Mouse (Mus musculus) cerebellum, postnatal 25 days (tissue): ENCODE measurements around the gene Armc7.

Experiments used
- DNase-seq, 2 experiments: peaks; one replicate each; pipeline ENCODE4 v3.0.0; 2021; ENCODE audit warnings: mixed read lengths in 2 of 2

Armc7 gene

DNA sequence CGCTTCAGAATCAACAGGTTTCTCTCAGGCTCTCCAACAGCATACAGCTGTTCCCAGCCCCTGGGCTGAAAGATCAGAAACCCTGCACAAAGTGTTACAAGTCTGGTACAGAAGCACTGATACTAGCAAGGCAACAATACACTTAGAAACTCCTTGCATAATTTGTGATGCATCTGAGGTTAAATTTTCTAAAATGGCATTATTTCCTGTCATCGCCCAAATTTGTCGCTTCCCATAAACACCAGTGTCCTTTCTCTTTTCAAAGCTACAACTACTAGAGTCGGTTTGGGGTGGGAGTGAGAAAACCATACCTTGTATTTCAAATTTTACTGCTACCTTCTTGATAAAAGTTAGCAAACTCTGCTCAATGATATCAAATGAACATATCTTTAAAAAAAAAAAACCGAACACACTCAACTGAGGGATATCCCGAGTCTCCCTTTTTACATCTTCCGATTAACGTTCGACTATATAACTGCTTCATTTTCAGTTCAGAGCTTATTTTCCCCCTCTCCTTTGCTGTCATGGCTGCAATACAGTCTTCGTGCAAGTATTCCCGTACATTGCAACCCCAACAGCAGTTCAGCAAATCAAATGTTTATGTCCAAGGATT, 59.4 kb downstream of the Armc7 start:
- DNase-seq = no peak

DNA sequence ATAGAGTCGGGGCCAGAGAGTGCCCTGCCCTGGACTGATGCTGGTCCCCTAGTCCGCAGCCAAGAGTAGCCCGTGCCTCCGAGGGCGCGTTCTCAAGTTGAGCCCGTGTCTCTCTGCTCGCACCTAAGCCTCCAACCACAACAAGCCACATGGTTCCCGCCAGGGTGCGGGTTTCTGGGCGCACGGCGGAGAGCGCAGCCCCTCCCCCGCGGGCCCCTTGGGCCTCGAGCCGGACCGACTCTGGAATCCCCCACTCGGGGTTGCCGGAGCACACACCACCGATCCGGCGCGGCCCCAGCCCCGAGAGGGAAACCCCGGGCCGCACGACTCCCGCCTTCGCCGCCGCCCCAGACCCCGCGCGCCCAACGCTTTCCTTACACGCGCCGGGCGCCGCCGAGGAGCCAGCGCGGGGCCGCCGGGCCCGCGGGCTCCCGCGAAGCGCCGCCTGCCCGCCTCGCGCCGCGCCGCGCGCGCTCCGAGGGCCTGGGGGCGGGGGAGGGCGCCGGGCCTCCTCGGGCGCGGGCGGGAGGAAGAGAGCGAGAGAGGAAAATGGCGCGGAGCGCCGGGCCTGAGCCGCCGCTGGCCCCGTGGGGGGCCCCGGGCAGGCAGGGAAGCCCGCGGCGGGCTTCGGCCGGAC, 60.1 kb downstream of the Armc7 start:
- DNase-seq = peak in 1 of 2 experiments; percentile 84

DNA sequence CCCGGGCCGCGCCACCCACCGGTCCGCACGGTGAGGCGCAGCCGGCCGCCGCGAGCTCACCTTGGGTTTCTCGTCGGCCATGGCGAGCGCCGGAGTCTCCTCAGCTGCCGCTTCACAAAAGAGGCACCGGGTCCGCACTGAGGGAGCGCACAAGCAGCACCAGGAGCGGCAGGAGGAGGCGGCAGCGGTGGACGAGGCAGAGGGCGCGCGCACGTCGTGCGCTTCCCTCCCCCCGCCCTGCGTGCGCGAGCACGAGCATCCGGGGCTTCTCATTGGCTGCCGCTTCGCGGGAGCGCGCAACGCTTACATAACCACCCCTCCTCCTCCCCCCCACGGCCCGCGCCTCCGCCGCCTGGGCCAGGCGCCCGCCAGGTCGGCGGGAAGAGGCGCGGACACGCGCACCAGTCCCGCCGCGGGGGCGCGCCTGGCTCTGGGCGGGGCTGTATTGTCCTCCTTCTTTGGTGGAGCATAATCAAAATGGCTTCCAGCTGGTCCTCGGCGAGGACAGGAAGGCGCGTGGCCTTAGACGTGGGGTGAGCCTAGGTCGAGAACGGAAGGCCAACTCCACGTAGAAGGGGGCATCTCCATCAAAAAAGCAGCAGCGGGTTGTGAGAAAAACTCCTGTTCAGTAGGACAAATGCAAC, 60.7 kb downstream of the Armc7 start, which contains the start of gene Sumo2:
Gene Sumo2 (minus strand): TSS at position 239 of the 644 bp plus-strand sequence.
- DNase-seq = peak; percentile 100

DNA sequence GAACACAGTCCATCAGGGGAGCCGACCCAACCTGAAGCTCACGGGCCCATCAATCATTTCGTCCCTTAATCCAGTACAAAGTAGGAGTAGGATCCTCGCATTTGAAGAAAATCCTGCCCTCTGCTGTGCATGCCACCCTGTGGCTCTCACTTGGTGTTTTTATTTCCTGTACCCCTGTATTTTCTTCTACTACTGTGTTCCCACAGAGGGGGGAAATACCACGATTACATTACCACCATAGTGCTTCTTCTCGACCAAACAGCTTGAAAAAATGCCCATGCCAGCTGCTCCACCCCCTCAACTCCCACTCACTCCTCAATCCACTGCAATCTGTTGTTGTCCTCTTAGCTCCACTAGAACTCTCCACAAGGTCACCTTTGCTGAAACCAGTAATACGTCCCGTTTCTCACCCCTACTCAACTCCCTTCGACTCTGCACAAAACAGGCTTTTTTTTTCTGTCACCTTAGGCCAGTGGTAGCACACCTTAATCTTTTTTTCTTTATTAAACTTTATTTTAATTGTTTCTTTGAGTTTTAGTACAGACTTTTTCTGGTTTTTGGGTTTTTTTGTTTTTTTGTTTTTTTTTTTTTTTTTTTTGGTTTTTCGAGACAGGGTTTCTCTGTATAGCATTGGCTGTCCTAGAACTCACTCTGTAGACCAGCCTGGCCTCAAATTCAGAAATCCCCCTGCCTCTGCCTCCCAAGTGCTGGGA, 61.5 kb downstream of the Armc7 start:
- no peak for DNase-seq

DNA sequence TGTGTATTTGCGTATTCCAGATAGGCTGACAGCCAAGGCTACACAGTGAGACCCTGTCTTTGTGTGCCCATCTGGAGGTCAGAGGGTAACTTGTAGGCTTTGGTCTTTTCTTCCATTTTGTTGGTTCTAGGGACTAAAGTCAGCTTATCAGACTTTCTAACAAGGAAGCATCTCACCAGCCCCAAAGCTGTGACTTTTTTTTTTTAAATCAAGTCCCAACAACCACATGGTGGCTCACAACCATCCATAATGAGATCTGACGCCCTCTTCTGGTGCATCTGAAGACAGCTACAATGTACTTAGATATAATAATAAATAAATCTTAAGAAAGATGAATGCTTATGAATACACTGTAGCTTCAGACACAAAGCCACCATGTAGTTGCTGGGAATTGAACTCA, 62.6 kb downstream of the Armc7 start:
- DNase-seq = no peak
